Mouse (Mus musculus) CD8-positive naive resting alpha-beta T cell, adult 2 months (primary cell): Measurements from ENCODE around the gene Heatr5b.
"Not testable (repeated sequence)": the region's sequence is repeated elsewhere in the genome, so short reads cannot be mapped to it uniquely, and the experiment has no call there.

ENCODE experiments used
- DNase-seq, 2 experiments: peaks; one replicate each; pipeline ENCODE4 v3.0.0; 2022; ENCODE audit warnings: low read depth in 2 of 2, low spot score in 2 of 2

The Heatr5b gene

GRCm38 (mm10) chr17:78834856-78835835 lies at the start of gene Heatr5b, which contains the start of gene Gpatch11:
Gene Heatr5b (minus strand): TSS chr17:78835364.
Gene Gpatch11 (plus strand): TSS chr17:78835567.
- DNase-seq, result peak; percentile 89 to 92

- DNase-seq, result no peak
These were observed 48.1 kb upstream of the Heatr5b start for GRCm38 (mm10) chr17:78883291-78883690.

DNA sequence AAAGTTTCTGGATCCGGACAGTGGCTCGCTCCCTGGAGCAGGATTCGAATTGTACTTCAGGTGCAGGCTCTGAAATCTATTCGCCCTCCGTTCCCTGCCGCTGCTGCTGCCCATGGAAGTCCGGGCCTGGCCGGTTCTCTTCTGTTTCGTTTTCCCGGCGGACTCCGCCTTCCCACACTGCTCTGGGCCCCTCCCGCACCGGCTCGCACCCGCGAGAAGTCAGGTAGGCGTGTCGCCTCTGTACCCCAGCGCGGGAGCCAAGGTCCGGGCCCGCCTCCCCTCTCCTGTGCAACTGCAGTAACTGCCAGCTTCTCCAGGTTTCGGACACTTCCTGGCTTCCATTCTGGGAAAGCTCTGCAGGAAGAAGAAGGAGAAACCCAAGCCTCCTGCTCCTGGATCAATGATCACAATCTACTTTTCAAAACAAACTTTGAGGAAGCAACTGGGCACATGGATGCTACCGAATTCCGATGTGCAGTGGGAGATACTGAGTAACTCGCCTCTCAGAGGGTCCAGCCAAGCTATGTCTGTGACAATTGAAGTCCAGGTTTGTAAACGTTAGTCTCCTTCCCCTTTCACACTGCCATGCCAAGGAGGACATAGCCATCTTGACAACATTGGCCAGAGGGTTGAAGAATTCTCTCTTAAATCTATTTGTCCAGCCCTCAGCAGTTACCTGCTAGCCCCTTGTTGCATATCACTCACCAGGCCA lies 47.4 kb upstream of the Heatr5b start, which contains the start of gene Eif2ak2:
TSS of gene Eif2ak2 (minus strand) at position 173 of the 712 bp plus-strand sequence.
- peak; percentile 26 to 42 for DNase-seq

- DNase-seq, result no peak
These were observed 46.7 kb upstream of the Heatr5b start for GRCm38 (mm10) chr17:78881878-78882304.

DNA sequence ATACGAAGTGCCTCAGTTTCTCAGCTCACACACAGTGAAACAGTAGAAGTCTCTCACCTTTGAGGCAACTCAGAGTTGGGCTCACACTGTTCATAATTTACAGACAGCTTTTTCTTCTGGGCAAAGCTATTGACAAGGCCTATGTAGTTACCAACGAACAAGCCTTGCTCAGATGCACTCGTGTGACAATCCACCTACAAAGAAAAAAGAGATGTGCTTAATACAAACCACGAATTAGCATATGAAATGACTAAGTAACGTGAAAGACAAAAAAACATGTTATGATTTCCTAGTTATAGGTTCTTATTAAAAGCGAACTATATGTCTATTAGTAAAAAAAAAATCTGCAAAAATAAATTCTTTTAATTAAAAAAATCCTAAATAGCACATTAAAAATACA lies 38.7 kb upstream of the Heatr5b start:
- no peak for DNase-seq

- DNase-seq, result no peak
These were observed 21.1 kb upstream of the Heatr5b start for GRCm38 (mm10) chr17:78856243-78856642.

DNA sequence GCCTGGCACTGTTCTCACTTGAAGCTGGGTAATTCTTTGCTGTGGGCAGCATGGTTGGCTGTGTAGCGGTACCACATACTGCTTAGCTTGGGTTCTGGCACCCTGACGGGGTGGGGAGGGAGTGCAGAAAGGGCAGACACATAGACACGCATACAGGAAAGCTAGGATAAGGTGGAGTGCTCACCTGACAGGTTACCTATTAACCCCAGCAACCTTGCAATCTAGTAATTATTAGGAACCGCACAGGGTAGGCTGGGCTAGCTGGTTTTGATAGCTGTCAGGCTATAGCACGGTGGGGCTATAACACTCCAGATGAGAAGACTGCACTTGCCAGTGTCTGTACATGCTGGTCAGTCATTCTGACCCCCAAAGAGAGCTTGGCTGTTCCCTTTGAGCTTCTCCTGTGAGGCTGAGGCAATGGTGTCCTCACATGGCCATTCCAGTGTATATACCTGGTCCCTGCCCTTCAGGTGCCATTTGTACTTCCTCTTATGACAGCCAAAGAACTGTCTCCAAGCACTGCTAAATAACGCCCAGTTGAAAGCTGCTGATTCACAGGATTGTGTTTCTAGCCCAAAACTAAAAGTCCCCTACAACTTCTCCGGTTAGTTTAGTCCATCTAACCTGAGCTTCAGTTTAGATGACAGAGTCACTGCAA lies 7.2 kb upstream of the Heatr5b start:
- no peak for DNase-seq

DNA sequence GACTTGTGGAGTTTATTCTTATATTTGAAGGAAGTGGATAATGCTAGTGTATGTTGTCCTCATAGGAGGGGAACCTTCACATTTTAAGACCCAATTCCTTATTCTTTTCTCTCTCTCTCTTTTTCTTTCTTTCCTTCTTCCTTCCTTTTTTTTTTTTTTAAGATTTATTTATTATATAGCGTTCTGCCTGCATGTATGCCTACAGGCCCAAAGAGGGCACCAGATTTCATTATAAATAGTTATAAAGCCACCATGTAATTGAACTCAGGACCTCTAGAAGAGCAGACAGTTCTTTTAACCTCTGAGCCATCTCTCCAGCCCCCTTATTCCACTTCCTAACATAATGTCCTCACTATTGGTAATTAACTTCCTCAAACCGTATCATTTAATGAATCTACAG lies 892 bp upstream of the Heatr5b start:
- no peak for DNase-seq

- no peak for DNase-seq
These were observed 10.8 kb downstream of the Heatr5b start for GRCm38 (mm10) chr17:78824346-78824745.

GRCm38 (mm10) chr17:78809582-78809981 lies 25.6 kb downstream of the Heatr5b start:
- DNase-seq, result no peak

- no peak for DNase-seq
These were observed 26.1 kb downstream of the Heatr5b start for GRCm38 (mm10) chr17:78809019-78809418.

GRCm38 (mm10) chr17:78797222-78797621 lies 37.9 kb downstream of the Heatr5b start:
- no peak for DNase-seq

DNA sequence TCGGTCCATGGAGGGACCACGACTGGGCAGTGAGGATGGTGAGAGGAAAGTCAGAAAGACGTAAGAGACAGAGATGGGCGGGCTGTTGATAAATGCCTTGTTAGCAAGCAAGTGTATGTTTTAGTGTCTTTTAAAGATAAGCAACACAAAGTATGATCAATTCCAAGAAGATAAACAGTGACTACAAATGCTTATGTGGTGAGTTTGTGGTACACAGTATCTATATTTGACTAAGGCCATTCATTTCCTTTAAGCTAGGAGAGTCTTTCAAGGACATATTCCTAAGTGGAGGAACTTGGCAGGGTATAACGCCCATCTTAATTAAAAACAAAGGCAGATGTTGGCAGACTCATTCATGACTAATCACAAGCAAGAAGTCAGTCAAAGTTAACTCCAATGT lies 40.8 kb downstream of the Heatr5b start:
- DNase-seq, result no peak

GRCm38 (mm10) chr17:78792122-78792521 lies 43.0 kb downstream of the Heatr5b start:
- no peak for DNase-seq

GRCm38 (mm10) chr17:78791690-78792070 lies 43.5 kb downstream of the Heatr5b start:
- no peak for DNase-seq

- no peak for DNase-seq
These were observed 44.0 kb downstream of the Heatr5b start for GRCm38 (mm10) chr17:78791068-78791689.

DNA sequence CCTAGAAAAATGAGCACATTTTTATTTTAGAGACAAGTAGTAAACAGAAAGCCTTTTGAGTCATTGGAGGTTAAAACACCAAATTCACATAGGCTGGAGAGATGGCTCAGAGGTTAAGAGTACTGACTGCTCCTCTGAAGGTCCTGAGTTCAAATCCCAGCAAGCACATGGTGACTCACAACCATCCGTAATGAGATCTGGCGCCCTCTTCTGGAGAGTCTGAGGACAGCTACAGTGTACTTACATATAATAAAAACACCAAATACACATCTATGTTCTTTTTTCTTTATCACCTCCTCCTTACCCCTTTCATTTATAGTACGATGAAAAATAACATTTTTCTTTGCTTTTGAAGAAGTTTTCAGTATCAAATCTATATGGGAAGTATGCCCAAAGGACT lies 46.9 kb downstream of the Heatr5b start:
- DNase-seq, result not testable (repeated sequence)

DNA sequence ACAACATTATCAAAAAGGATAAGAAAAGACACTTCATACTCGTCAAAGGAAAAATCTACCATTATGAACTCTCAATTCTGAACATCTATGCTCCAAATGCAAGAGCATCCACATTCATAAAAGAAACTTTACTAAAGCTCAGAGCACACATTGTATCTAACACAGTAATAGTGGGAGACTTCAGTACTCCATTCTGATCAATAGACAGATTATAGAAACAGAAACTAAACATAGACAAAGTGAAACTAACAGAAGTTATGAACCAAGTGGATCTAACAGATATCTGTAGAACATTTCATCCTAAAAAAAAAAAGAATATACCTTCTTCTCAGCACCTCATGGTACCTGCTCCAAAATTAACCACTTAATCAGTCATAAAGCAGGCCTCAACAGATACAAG lies 56.4 kb downstream of the Heatr5b start:
- DNase-seq, result no peak

- no peak for DNase-seq
These were observed 62.8 kb downstream of the Heatr5b start for GRCm38 (mm10) chr17:78772317-78772716.

DNA sequence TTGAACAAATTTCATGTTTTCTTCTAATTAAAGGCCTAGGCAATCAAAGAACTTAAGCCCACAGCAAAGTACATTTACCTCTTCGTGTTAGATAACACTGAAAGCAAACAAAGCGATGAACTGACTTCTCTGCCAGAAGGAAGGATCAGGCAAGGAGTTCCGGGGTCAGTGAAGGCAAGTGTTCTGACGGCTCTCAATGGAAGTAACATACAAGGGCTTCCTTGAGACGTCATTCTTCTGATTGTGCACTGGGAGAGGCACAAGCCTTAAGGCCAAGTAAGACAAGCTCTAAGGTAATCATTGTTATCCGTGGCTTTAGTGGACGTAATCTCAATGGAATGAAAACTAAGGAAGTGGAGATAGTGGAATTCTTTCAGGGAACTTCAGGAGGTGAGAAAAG lies 64.2 kb downstream of the Heatr5b start:
- DNase-seq, result no peak

DNA sequence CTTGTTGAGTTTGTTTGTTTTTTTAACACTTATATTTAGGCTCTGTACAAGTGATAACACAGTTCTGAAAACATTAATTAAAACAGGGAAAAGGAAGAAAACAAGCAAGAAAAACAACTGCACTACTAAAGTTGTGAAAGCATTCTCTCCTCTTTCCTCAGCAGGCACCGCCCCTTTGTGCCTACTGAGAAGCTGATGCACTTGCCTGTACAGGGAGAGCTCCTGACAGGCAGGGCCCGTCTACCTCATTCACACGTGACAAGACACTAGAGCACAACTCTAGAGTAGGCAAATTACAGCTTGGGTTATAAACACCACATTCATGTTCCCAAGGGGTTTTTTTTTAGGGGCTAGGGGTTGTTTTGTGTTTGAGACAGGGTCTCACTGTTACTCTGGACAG lies 65.8 kb downstream of the Heatr5b start:
- no peak for DNase-seq
